Mouse (Mus musculus) heart, embryonic 16.5 days (tissue): Measurements from ENCODE around the gene Irx5. TPM values are rescaled to one million over a fixed set of nuclear protein-coding genes. Genes with fewer than 3 reads are reported as not detected.

ENCODE experiments used
- ATAC-seq: fragments of 200-750 bp; cut with Nextera tagmentation; replicated peaks from 2 replicates; pipeline ENCODE4 v1.8.0; 2017; ENCODE audit warnings: moderate number of reproducible peaks; ENCODE audit not compliant: insufficient read depth, low FRiP score; ENCODE audit errors: extremely low read depth
- H3K27ac ChIP-seq: fragments of 300-500 bp; sonication (generic); 2 replicates; pipeline ENCODE4 v1.5.1; 2014; ENCODE audit warnings: mild to moderate bottlenecking, low read length, control low read depth, moderate library complexity
- H3K27me3 ChIP-seq: fragments of 300-500 bp; sonication (generic); 2 replicates; pipeline ENCODE4 v1.6.1; 2014; ENCODE audit warnings: low read length, mixed read lengths; ENCODE audit not compliant: control insufficient read depth, insufficient read depth
- H3K36me3 ChIP-seq: fragments of 300-500 bp; sonication (generic); 2 replicates; pipeline ENCODE4 v1.6.1; 2014; ENCODE audit not compliant: control insufficient read depth, insufficient read depth
- H3K4me1 ChIP-seq: fragments of 300-500 bp; sonication (generic); 2 replicates; pipeline ENCODE4 v1.6.1; 2014; ENCODE audit warnings: low read length, mixed read lengths; ENCODE audit not compliant: control insufficient read depth, insufficient read depth
- H3K4me2 ChIP-seq: fragments of 300-500 bp; sonication (generic); 2 replicates; pipeline ENCODE4 v1.6.1; 2014; ENCODE audit warnings: low read depth, mild to moderate bottlenecking, control low read depth, low read length
- H3K4me3 ChIP-seq: fragments of 300-500 bp; sonication (generic); 2 replicates; pipeline ENCODE4 v1.5.1; 2014; ENCODE audit warnings: mild to moderate bottlenecking, control low read depth, low read length
- H3K9ac ChIP-seq: fragments of 300-500 bp; sonication (generic); 2 replicates; pipeline ENCODE4 v1.6.1; 2014; ENCODE audit warnings: low read length, control low read depth
- H3K9me3 ChIP-seq: fragments of 300-500 bp; sonication (generic); replicated peaks from 2 replicates; pipeline ENCODE4 v1.6.1; 2016; ENCODE audit warnings: low read length; ENCODE audit not compliant: control insufficient read depth
- WGBS: fragments of 180-500 bp; shearing (Covaris S2); extraction: QIAGEN DNeasy Blood & Tissue Kit; methylation state at CpG from one replicate; pipeline ENCODE4 v1.1.7; 2014; 5-methylcytosine and 5-hydroxymethylcytosine counted together
- polyA plus RNA-seq: library from polyadenylated mRNA; unstranded; fragments of >200 nt; fragmentation: Nextera tagmentation; extraction: Ambion mirVana; gene quantifications from 2 replicates; pipeline ENCODE4 v1.2.1, GENCODE M21; 2015

Gene Irx5
- 6.3 and 6.4 TPM in 2 replicates for polyA plus RNA-seq

- Histone ChIP-seq H3K27ac (peak within 1 kb of the TSS; percentile 89), H3K9ac (peak within 1 kb of the TSS; percentile 81), H3K27me3 (peaks cover 31% of the 10 kb centered on the region), H3K36me3 (no peaks in the 10 kb centered on the region), H3K4me1 (peaks cover 15% of the 10 kb centered on the region), H3K4me3 (peak within 1 kb of the TSS; percentile 77), H3K4me2 (peak within 1 kb of the TSS; percentile 87), H3K9me3 (0 out of 2 replicates have a peak, but pooled peaks cover 2% of the 10 kb centered on the region)
- peak; percentile 59 for ATAC-seq
- under 1% methylated on average over 44 of the region's 47 CpGs for WGBS
Observed at GRCm38 (mm10) chr8:92357398-92357981, at the start of gene Irx5. TSS of gene Irx5 (plus strand) at chr8:92357625.

- Histone ChIP-seq H3K27ac (no peak overlapping the region), H3K9me3 (no peaks in the 10 kb centered on the region), H3K36me3 (no peaks in the 10 kb centered on the region), H3K4me1 (peaks cover 5% of the 10 kb centered on the region; the same call in 1 of the 2 replicates), H3K27me3 (peaks cover 13% of the 10 kb centered on the region), H3K9ac (no peak overlapping the region), H3K4me3 (no peak overlapping the region), H3K4me2 (peak overlapping the region; percentile 27)
- WGBS: 3% methylated on average over 7 of the region's 7 CpGs
- ATAC-seq: no peak
Observed at GRCm38 (mm10) chr8:92312178-92312577, 45.2 kb upstream of the Irx5 start.

GRCm38 (mm10) chr8:92313707-92314106 lies 43.7 kb upstream of the Irx5 start:
- H3K4me1 ChIP-seq: peaks cover 5% of the 10 kb centered on the region; the same call in 1 of the 2 replicates
- no peak overlapping the region for H3K27ac ChIP-seq
- 82% methylated on average over 3 of the region's 3 CpGs for WGBS
- H3K9me3 ChIP-seq: no peaks in the 10 kb centered on the region
- H3K27me3 ChIP-seq: peaks cover 13% of the 10 kb centered on the region
- no peaks in the 10 kb centered on the region for H3K36me3 ChIP-seq
- H3K4me2 ChIP-seq: no peak overlapping the region
- H3K4me3 ChIP-seq: no peak overlapping the region
- H3K9ac ChIP-seq: no peak overlapping the region
- ATAC-seq: no peak

- peaks cover 4% of the 10 kb centered on the region; the same call in 1 of the 2 replicates for H3K9me3 ChIP-seq
- H3K27me3 ChIP-seq: no peaks in the 10 kb centered on the region; the same call in 1 of the 2 replicates
- peaks cover 9% of the 10 kb centered on the region; the same call in 1 of the 2 replicates for H3K36me3 ChIP-seq
- H3K4me2 ChIP-seq: no peak overlapping the region
- peak; percentile 94 for ATAC-seq
- peaks cover 8% of the 10 kb centered on the region for H3K4me1 ChIP-seq
- H3K27ac ChIP-seq: 0 out of 2 replicates have a peak overlapping the region, but pooled peaks have one; percentile 20
- 30% methylated on average over 7 of the region's 7 CpGs for WGBS
- no peak overlapping the region for H3K4me3 ChIP-seq
- no peak overlapping the region for H3K9ac ChIP-seq
Observed at GRCm38 (mm10) chr8:92323751-92324150, 33.7 kb upstream of the Irx5 start.

- H3K9ac ChIP-seq: no peak overlapping the region
- peaks cover 4% of the 10 kb centered on the region; the same call in 1 of the 2 replicates for H3K9me3 ChIP-seq
- peaks cover 9% of the 10 kb centered on the region; the same call in 1 of the 2 replicates for H3K36me3 ChIP-seq
- no peaks in the 10 kb centered on the region for H3K27me3 ChIP-seq
- no peak overlapping the region for H3K4me3 ChIP-seq
- H3K27ac ChIP-seq: no peak overlapping the region
- no peak overlapping the region for H3K4me2 ChIP-seq
- no peak for ATAC-seq
- peaks cover 12% of the 10 kb centered on the region for H3K4me1 ChIP-seq
- WGBS: 89% methylated on average over 2 of the region's 2 CpGs
Observed at GRCm38 (mm10) chr8:92327176-92327575, 30.2 kb upstream of the Irx5 start.

GRCm38 (mm10) chr8:92329273-92329672 lies 28.2 kb upstream of the Irx5 start:
- no peak overlapping the region for H3K4me3 ChIP-seq
- no peak overlapping the region for H3K4me2 ChIP-seq
- H3K27ac ChIP-seq: no peak overlapping the region
- no peaks in the 10 kb centered on the region for H3K27me3 ChIP-seq
- ATAC-seq: no peak
- no peak overlapping the region for H3K9ac ChIP-seq
- 66% methylated on average over 4 of the region's 4 CpGs for WGBS
- peaks cover 9% of the 10 kb centered on the region; the same call in 1 of the 2 replicates for H3K36me3 ChIP-seq
- H3K4me1 ChIP-seq: peaks cover 5% of the 10 kb centered on the region; the same call in 1 of the 2 replicates
- H3K9me3 ChIP-seq: peaks cover 4% of the 10 kb centered on the region; the same call in 1 of the 2 replicates

- H3K4me2 ChIP-seq: no peak overlapping the region
- 75% methylated on average over 3 of the region's 3 CpGs for WGBS
- 0 out of 2 replicates have a peak, but pooled peaks cover 8% of the 10 kb centered on the region for H3K4me1 ChIP-seq
- H3K36me3 ChIP-seq: 0 out of 2 replicates have a peak, but pooled peaks cover 3% of the 10 kb centered on the region
- no peak overlapping the region for H3K4me3 ChIP-seq
- ATAC-seq: no peak
- no peak overlapping the region for H3K9ac ChIP-seq
- no peak overlapping the region for H3K27ac ChIP-seq
- H3K9me3 ChIP-seq: peaks cover 4% of the 10 kb centered on the region; the same call in 1 of the 2 replicates
- H3K27me3 ChIP-seq: no peaks in the 10 kb centered on the region
Observed at GRCm38 (mm10) chr8:92331811-92332210, 25.6 kb upstream of the Irx5 start.

- 0 out of 2 replicates have a peak, but pooled peaks cover 8% of the 10 kb centered on the region for H3K4me1 ChIP-seq
- no peak overlapping the region for H3K4me3 ChIP-seq
- H3K9me3 ChIP-seq: no peaks in the 10 kb centered on the region
- WGBS: 92% methylated on average over 8 of the region's 8 CpGs
- H3K27me3 ChIP-seq: no peaks in the 10 kb centered on the region
- H3K4me2 ChIP-seq: no peak overlapping the region
- H3K36me3 ChIP-seq: 0 out of 2 replicates have a peak, but pooled peaks cover 1% of the 10 kb centered on the region
- no peak for ATAC-seq
- H3K27ac ChIP-seq: no peak overlapping the region
- no peak overlapping the region for H3K9ac ChIP-seq
Observed at GRCm38 (mm10) chr8:92333406-92333805, 24.0 kb upstream of the Irx5 start.

GRCm38 (mm10) chr8:92335079-92335478 lies 22.3 kb upstream of the Irx5 start:
- 0 out of 2 replicates have a peak, but pooled peaks cover 8% of the 10 kb centered on the region for H3K4me1 ChIP-seq
- no peaks in the 10 kb centered on the region for H3K9me3 ChIP-seq
- 0 out of 2 replicates have a peak, but pooled peaks cover 9% of the 10 kb centered on the region for H3K36me3 ChIP-seq
- H3K4me3 ChIP-seq: no peak overlapping the region
- ATAC-seq: no peak
- H3K27ac ChIP-seq: 0 out of 2 replicates have a peak overlapping the region, but pooled peaks have one; percentile 16
- no peaks in the 10 kb centered on the region for H3K27me3 ChIP-seq
- no peak overlapping the region for H3K4me2 ChIP-seq
- H3K9ac ChIP-seq: no peak overlapping the region
- 60% methylated on average over 7 of the region's 7 CpGs for WGBS
